Mouse (Mus musculus) spleen, postnatal 4 days (tissue): ENCODE measurements around the gene Cd2.

Experiments used
- DNase-seq, 2 experiments: peaks; one replicate each; pipeline ENCODE4 v3.0.0; 2022; ENCODE audit warnings: low spot score in 2 of 2

The Cd2 gene

DNA sequence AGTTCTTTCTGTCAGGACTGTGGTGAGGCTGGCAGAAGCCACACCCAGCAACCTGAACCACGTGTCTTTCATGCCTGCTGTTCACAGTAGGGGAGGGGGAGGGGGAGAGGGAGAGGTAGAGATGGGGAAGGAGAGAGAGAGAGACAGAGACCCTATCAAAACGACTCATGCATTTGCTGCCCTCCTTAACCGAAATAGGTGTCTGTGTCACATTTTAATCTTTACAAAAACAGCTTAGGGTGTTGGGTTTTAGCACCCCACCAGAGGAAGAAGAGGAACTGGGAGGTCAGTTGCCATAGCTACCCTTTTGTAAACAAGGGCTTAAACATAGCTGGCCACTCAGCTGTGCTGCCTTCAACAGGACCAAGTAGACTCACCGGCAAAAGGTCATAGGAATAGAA, at the start of gene Cd2:
Gene Cd2 (minus strand): TSS at position 29 of the 401 bp plus-strand sequence.
- no peak for DNase-seq

GRCm38 (mm10) chr3:101328617-101329016, 40.9 kb upstream of the Cd2 start:
- DNase-seq = no peak

DNA sequence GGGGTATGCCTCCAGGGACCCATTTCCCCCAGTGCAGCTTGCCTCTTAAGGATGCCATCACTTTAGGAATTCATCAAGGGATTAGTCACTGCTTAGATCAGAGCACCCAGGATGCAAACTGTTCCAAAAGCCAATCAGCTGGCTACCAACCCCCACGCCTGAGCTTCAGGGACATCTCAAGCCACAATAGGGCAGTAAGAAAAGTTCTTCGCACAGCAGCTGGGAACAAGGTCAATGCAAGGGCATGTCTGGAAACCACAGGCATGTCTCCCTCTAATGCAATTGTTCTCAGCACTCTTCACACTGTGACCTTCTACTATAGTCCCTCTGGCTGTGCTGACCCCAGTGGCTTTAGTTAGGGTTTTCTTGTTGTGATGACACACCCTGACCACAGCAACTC, 39.5 kb upstream of the Cd2 start:
- DNase-seq = no peak

DNA sequence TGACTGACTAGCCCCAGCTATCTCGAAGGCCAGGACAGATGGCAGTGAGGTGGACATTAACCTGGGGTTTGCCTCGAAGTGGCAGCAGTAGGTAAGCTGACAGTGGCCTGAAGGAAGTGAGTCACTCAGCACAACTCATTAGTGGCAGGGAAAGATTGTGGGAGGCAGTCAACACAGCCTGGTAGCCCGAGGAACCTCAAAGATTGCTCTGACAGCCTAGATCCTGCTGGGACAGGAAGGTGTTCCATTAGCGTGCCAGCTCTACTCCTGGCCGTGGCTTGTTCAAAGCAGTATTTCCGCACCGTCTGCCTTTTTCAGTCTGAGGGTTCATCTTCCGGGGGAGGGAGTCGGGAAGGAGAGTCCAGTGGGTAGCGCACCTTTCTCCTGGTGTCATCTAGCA, 34.7 kb upstream of the Cd2 start:
- no peak for DNase-seq

DNA sequence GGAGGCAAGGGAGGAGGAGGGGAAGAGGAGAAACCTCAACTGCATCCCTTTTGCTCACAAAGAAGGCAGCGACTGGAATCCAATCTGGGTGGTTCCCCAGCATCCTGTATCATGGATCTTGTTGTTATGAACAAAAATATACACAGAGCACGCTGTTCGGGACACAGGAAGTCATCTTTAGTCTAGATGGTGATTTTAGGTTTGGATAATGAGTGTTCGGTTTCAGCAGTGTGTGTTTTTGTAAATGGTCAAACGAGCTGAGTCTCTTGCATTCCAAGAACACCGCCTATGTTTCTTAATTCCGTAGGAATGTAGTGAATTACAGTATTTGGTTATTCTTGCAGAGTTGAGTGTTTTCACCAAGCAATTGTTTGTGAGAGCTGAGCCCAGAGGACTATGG, 33.1 kb upstream of the Cd2 start:
- DNase-seq = no peak

- no peak for DNase-seq
Observed at GRCm38 (mm10) chr3:101318516-101319170, 30.9 kb upstream of the Cd2 start.

DNA sequence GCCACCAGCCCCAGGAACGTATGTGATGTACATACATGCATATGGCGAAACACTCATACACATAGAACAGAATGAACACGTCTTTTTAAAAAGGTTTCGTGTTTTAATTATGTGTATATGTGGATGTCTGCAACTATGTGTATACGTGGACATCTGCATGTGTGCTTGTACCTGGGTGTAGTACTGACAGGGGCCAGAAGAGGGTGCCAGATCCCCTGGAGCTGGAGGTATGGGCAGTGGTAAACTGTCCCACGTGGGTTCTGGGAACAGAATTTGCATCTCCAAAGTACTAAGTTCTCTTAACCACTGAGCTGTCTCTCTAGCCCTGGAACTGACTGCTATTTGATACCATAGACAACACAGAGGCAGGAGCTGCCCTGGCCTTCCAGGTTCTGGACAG, 30.4 kb upstream of the Cd2 start:
- peak; percentile 67 to 85 for DNase-seq

GRCm38 (mm10) chr3:101314954-101315353, 27.2 kb upstream of the Cd2 start:
- DNase-seq = no peak

GRCm38 (mm10) chr3:101313266-101314051, 25.7 kb upstream of the Cd2 start:
- DNase-seq = no peak

DNA sequence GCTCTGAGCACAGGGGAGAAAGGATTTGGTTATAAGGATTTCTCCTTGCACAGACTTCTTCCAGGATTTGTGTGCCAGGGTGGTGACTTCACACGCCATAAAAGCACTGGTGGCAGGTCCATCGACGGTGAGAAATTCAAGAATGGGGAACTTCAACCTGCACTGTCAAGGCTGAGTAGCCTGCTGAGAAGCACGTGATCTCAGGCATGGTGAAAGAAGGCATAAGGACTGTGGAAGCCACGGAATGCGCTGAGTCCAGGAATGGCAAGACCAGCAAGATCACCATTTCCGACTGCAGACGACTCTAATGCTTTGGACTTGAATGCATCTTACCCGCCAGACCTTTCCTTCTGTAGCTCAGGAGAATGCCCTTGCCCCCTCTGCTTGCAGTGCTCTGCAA, 23.2 kb upstream of the Cd2 start:
- DNase-seq = no peak

DNA sequence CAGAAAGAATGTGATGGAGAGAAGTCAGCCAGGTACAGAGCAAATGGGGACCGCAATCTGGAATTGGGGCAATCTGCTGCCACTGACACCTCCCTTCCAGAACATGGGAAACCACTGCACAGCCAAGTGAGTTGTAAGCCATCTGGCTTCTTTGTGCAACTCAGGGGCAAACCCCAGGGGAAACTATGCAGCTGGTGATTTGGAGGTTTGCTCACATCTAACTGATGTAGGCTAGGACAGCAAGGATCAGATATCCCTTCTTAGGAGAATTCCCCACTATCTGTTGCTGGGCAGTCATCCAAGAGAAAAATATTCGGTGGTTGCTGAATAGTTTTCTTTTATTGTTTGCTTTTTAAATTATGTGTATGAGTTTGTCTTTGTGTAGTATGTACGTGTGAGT, 21.9 kb upstream of the Cd2 start:
- no peak for DNase-seq

GRCm38 (mm10) chr3:101306090-101306489, 18.4 kb upstream of the Cd2 start:
- DNase-seq = no peak

GRCm38 (mm10) chr3:101305046-101305445, 17.3 kb upstream of the Cd2 start:
- no peak for DNase-seq

DNA sequence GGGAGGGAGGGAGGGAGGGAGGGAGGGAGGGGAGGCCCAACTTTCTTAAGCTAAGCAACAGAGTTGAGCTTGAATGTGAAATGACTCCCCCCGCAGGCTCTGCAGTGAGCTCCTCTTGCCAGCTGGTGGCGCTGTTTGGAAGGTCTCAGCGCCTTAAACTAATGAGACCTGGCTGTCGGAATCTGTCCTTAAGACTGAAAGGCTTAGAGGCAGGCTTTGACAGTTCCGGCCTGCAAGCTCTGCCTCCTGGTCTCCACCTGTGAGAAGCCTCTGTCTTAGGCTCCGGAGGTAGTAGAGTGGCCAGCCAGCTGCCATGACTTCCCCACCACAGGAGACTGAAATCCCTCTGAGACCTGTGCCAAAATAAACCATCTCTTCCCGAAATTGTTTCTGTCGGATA, 16.4 kb upstream of the Cd2 start:
- peak; percentile 67 to 89 for DNase-seq

DNA sequence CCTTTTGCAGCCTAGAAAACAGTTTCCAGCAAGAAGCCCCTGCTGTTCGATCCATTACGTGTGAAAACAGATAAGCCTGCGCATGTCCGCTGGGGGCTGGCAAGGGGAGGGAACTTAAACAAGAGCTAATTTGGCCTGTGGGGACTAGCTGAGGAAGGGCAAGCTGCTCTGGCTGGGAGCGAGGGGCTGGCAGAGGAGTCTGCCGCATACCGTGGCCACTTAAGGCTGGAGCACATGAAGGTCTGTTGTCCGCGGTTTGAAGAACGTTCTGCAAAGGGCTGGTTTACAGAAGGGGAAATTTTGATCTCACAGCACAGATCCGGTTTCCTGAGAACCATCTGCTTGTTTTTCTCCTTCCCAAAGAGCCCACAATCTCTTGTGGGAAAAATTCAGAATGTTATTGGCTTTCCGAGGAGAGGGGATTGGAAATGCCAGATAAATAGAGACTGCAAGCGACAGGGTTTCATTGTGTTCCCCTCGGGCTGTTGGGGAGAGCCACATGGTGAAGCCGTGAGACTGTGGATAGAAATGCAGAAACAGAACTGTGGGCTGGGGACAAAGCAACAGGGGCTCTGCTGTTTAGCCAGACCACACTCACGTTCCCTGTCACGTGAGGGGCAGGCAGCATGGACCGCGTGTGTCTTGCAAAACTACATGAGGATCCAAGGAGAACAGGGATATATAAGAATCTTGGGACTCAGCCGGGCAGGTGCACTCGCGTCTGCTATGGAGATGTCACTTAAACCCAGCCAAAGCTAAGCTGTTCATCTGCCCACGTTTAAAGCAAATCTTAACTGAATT, 12.7 kb upstream of the Cd2 start:
- no peak for DNase-seq

GRCm38 (mm10) chr3:101299591-101299990, 11.9 kb upstream of the Cd2 start:
- DNase-seq = no peak

DNA sequence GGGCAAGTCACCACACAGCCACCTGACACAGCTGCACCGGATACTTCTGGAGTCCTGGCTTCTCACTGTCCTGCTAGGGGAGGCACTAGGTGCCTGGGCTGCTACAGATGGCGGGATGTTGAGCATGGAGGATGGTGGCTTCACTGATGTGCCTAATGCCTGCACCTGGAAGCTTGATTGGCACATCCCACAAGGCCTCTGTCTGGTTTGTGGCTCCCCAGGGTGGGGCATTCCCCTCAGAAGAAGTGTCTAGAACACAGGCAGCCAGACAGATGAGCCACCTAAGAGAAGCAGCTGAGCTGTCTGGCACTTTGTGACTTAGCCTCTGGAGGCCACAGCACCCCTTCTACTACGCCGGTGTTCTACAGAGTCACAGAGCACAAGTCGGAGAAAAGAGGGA, 9.5 kb upstream of the Cd2 start:
- DNase-seq = no peak

- no peak for DNase-seq
Observed at GRCm38 (mm10) chr3:101295931-101296820, 8.4 kb upstream of the Cd2 start.

GRCm38 (mm10) chr3:101295366-101295867, 7.7 kb upstream of the Cd2 start:
- peak; percentile 85 to 95 for DNase-seq

DNA sequence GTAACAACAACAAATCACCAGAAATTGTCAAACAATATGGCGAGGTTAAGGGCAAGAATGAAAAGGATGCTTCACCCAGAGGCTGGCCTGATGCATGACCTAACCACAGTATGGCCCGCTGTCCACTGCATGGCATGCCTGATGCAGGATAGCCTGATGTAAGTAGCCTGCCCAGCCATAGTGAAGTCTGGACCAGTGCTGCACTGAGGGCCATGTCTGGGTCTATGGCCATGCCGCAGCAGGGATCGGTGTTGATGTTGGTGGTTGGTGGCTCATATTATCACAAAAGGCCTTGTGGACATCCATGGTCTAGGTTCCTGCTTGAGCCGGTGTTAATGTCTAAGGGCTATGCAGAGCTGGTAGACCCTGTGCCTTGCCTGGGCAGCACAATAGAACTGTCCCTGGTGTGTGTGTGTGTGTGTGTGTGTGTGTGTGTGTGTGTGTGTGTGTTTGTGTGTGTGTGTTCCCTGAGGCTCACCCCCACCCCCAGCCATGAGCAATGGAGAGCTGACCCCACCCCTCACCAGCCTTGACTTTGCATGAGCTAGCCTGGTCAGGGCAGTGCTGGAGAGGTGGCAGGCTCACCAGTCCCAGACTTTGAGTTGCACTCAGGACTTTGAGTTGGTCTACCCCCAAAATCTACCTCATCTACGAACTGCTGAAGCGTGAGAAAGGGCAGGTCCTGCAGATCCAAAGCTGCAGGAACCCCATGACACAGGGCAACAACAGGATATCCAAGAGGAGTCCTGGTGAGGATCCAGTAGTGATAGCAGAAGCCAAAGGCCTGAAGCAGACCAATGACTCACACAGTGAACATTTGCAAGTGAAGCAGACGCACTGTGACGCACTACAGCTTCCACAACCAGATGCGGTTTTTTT, 7.0 kb upstream of the Cd2 start:
- no peak for DNase-seq
